Mouse (Mus musculus) c-Kit-negative CD71-positive TER-119-positive erythroid progenitor cells, embryonic 14.5 days (primary cell): Measurements from ENCODE around the gene Dok5.

Experiments used
- DNase-seq: peaks from one replicate; pipeline ENCODE4 v3.0.0-alpha.2; 2013; ENCODE audit warnings: low read depth, low spot score

The Dok5 gene

GRCm38 (mm10) chr2:170731632-170732561, at the start of gene Dok5:
Dok5 (plus strand) TSS chr2:170731807.
- DNase-seq: no peak

- DNase-seq: no peak
These were observed 48.2 kb upstream of the Dok5 start for GRCm38 (mm10) chr2:170683385-170683784.

- DNase-seq: no peak
These were observed 36.3 kb upstream of the Dok5 start for GRCm38 (mm10) chr2:170695071-170695936.

GRCm38 (mm10) chr2:170695937-170696510, 35.6 kb upstream of the Dok5 start:
- no peak for DNase-seq

- no peak for DNase-seq
These were observed 31.1 kb upstream of the Dok5 start for GRCm38 (mm10) chr2:170700471-170700870.

- DNase-seq: no peak
These were observed 25.1 kb upstream of the Dok5 start for GRCm38 (mm10) chr2:170706488-170706887.

GRCm38 (mm10) chr2:170707672-170708071, 23.9 kb upstream of the Dok5 start:
- no peak for DNase-seq

- no peak for DNase-seq
These were observed 22.7 kb upstream of the Dok5 start for GRCm38 (mm10) chr2:170708901-170709300.

- no peak for DNase-seq
These were observed 18.8 kb upstream of the Dok5 start for GRCm38 (mm10) chr2:170712658-170713285.

GRCm38 (mm10) chr2:170720386-170720785, 11.2 kb upstream of the Dok5 start:
- no peak for DNase-seq

GRCm38 (mm10) chr2:170724136-170724535, 7.5 kb upstream of the Dok5 start:
- no peak for DNase-seq

- DNase-seq: no peak
These were observed 6.9 kb upstream of the Dok5 start for GRCm38 (mm10) chr2:170724716-170725115.

- no peak for DNase-seq
These were observed 5.8 kb upstream of the Dok5 start for GRCm38 (mm10) chr2:170725796-170726195.

- DNase-seq: no peak
These were observed 4.5 kb upstream of the Dok5 start for GRCm38 (mm10) chr2:170726996-170727710.

- no peak for DNase-seq
These were observed 2.7 kb upstream of the Dok5 start for GRCm38 (mm10) chr2:170728864-170729263.

- DNase-seq: no peak
These were observed 1.9 kb upstream of the Dok5 start for GRCm38 (mm10) chr2:170729661-170730060.

GRCm38 (mm10) chr2:170730136-170730535, 1.5 kb upstream of the Dok5 start:
- no peak for DNase-seq

- DNase-seq: no peak
These were observed 826 bp upstream of the Dok5 start for GRCm38 (mm10) chr2:170730781-170731180.

- DNase-seq: no peak
These were observed 402 bp upstream of the Dok5 start for GRCm38 (mm10) chr2:170731205-170731604.

GRCm38 (mm10) chr2:170733671-170734070, 2.1 kb downstream of the Dok5 start:
- DNase-seq: no peak

- DNase-seq: no peak
These were observed 2.8 kb downstream of the Dok5 start for GRCm38 (mm10) chr2:170734446-170734845.
